Mouse (Mus musculus) erythroblast, embryonic 14.5 days (primary cell): Measurements from ENCODE around the gene Ankk1.

ENCODE experiments used
- GATA1 ChIP-seq: IDR thresholded peaks from 2 replicates; pipeline ENCODE4 v1.6.1; 2012; ENCODE audit warnings: low read length, inconsistent platforms, mixed read lengths
- TAL1 ChIP-seq: IDR thresholded peaks from 3 replicates; pipeline ENCODE4 v1.6.1; 2012; ENCODE audit warnings: low read length, inconsistent platforms, mixed read lengths

- TF ChIP-seq GATA1: no peak
- TF ChIP-seq TAL1: no peak
These were observed 34.6 kb downstream of the Ankk1 start for GRCm38 (mm10) chr9:49392242-49392641.
